Mouse (Mus musculus): ENCODE measurements around the gene Dlg2. TPM values are rescaled to one million over a fixed set of nuclear protein-coding genes. Genes with fewer than 3 reads are reported as not detected.

Gene Dlg2
- polyA plus RNA-seq (2015; fragmentation: Nextera tagmentation; extraction: Ambion mirVana), result 26.2 and 38.4 TPM in 2 replicates

DNA sequence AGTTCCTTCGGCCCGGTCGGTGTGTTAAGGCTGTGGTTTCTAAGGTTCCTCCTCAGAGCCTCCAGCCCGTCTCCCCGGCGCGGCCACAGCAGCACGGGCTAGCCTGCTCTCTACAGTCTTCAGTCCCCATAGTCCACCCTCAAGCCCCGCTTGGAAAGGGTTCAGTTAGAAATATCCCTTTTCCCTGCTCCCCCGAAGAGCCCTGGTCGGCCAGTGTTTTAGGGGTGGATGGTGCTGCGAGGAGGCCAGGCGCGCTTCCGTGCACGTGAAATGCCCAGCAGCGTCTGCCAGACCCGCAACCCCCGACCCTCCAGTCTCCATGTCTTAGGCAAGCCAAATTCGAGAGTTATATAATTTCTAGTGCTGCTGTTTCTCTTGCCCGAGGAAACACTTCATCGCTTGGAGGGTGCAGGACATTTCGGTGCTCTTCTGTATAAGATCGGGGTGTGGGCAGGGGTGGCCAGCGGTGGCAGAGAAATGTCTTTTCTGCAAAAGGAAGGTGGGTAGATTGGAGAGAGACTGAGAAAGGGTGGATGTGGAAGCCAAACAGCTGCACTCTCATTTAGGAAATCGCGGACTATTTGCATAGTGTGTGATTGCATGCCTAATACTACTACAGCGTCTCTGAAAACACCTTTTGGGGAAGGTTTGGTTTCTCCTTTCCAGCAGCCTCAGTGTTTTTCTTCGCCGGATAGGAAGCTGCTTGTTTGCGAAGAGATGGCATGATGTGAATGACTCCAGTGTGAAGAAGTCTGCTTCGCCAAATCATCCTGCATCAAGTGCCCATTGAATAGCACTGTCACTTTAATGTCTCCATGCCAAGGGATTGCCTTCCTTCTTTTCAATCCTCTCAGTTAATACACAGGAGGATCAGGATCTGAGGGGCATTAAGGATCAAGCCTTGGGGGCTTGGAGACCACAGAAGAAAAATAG lies at the start of gene Dlg2:
Gene Dlg2, plus strand, starts transcription at position 360 of the 933 bp plus-strand sequence.
- ATAC-seq, result 0 out of 2 replicates have a peak, but pooled peaks have one; percentile 1
- H3K9ac ChIP-seq (replicated peaks; ENCODE audit: low read depth, low read length), result peak within 1 kb of the TSS; percentile 85
- WGBS, result under 1% methylated on average over 32 of the region's 32 CpGs

GRCm38 (mm10) chr7:90427006-90427405 lies 49.5 kb upstream of the Dlg2 start:
- H3K9ac ChIP-seq (replicated peaks; ENCODE audit: low read depth, low read length), result no peak overlapping the region; the same call in 1 of the 2 replicates
- no peak overlapping the region for H3K27ac ChIP-seq (ENCODE audit: low read length)
- WGBS, result 71% methylated on average over 9 of the region's 9 CpGs
- H3K36me3 ChIP-seq (ENCODE audit: control insufficient read depth, insufficient read depth), result no peaks in the 10 kb centered on the region
- H3K4me1 ChIP-seq (replicated peaks; ENCODE audit: control insufficient read depth, insufficient read depth, low read length), result peaks cover 6% of the 10 kb centered on the region; the same call in 1 of the 2 replicates
- no peaks in the 10 kb centered on the region for H3K9me3 ChIP-seq (ENCODE audit: control insufficient read depth, low read length)
- no peaks in the 10 kb centered on the region for H3K27me3 ChIP-seq (replicated peaks; ENCODE audit: control insufficient read depth, insufficient read depth, low read length)
- ATAC-seq, result no peak
- H3K4me2 ChIP-seq (ENCODE audit: low read length), result peak overlapping the region; percentile 76
- H3K4me3 ChIP-seq (replicated peaks; ENCODE audit: low read length), result peak overlapping the region; percentile 44

More for the DNA sequence above, at the start of gene Dlg2:
- H3K9me3 ChIP-seq (ENCODE audit: control insufficient read depth, low read length), result no peaks in the 10 kb centered on the region
- peak within 1 kb of the TSS; percentile 70 for H3K27ac ChIP-seq (ENCODE audit: low read length)
- peaks cover 6% of the 10 kb centered on the region for H3K4me1 ChIP-seq (replicated peaks; ENCODE audit: control insufficient read depth, insufficient read depth, low read length)
- H3K36me3 ChIP-seq (ENCODE audit: control insufficient read depth, insufficient read depth), result no peaks in the 10 kb centered on the region
- peak within 1 kb of the TSS; percentile 83 for H3K4me2 ChIP-seq (ENCODE audit: low read length)
- peak within 1 kb of the TSS; percentile 55 for H3K4me3 ChIP-seq (replicated peaks; ENCODE audit: low read length)
- H3K27me3 ChIP-seq (replicated peaks; ENCODE audit: control insufficient read depth, insufficient read depth, low read length), result no peaks in the 10 kb centered on the region

DNA sequence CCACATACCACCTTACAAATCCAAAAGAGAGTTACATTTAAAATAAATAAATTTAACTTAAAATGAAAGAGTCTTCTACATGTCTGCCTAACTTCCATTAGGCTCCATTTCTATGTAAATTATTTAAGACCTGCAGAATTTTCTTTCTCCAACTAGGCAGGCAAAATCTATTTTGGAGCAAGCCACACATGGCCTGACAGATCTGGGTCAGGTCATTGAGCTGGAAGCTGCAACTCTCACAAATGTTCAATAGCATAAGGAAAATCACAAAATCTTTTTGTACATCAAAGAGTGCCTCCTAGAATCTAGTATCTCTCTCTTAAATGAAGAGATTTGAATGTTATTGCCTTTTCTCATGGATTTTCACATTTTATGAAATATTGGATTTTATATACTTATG lies 44.3 kb upstream of the Dlg2 start:
- H3K9ac ChIP-seq (replicated peaks; ENCODE audit: low read depth, low read length), result no peak overlapping the region
- no peaks in the 10 kb centered on the region for H3K36me3 ChIP-seq (ENCODE audit: control insufficient read depth, insufficient read depth)
- H3K27me3 ChIP-seq (replicated peaks; ENCODE audit: control insufficient read depth, insufficient read depth, low read length), result no peaks in the 10 kb centered on the region
- H3K4me2 ChIP-seq (ENCODE audit: low read length), result no peak overlapping the region
- no peak for ATAC-seq
- H3K4me3 ChIP-seq (replicated peaks; ENCODE audit: low read length), result no peak overlapping the region
- no peaks in the 10 kb centered on the region for H3K9me3 ChIP-seq (ENCODE audit: control insufficient read depth, low read length)
- H3K27ac ChIP-seq (ENCODE audit: low read length), result no peak overlapping the region
- H3K4me1 ChIP-seq (replicated peaks; ENCODE audit: control insufficient read depth, insufficient read depth, low read length), result no peaks in the 10 kb centered on the region

DNA sequence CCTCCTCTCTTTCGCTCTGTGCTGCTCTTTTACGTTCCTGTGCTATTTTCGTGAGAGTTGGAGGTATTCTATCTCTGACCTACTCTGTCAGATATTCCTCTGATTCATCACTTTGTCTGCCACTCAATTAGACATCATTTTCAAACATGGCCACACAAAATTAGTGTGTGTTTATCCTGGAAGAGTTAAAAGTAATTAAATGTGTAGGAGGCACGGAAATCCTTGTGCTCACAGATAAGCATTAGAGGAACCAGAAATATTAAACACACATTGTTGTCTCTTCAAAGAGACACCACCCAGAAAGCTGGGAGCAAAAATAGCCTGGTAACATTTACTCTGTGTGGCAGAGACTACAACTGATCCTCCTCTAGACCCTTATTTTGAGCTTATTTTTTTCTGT lies 36.4 kb upstream of the Dlg2 start:
- Histone ChIP-seq H3K27me3 (replicated peaks; ENCODE audit: control insufficient read depth, insufficient read depth, low read length) (no peaks in the 10 kb centered on the region), H3K27ac (ENCODE audit: low read length) (no peak overlapping the region), H3K36me3 (ENCODE audit: control insufficient read depth, insufficient read depth) (no peaks in the 10 kb centered on the region), H3K4me3 (replicated peaks; ENCODE audit: low read length) (no peak overlapping the region), H3K4me1 (replicated peaks; ENCODE audit: control insufficient read depth, insufficient read depth, low read length) (0 out of 2 replicates have a peak, but pooled peaks cover 2% of the 10 kb centered on the region), H3K9ac (replicated peaks; ENCODE audit: low read depth, low read length) (no peak overlapping the region), H3K9me3 (ENCODE audit: control insufficient read depth, low read length) (no peaks in the 10 kb centered on the region), H3K4me2 (ENCODE audit: low read length) (no peak overlapping the region)
- no peak for ATAC-seq
- 89% methylated on average over 4 of the region's 4 CpGs for WGBS

DNA sequence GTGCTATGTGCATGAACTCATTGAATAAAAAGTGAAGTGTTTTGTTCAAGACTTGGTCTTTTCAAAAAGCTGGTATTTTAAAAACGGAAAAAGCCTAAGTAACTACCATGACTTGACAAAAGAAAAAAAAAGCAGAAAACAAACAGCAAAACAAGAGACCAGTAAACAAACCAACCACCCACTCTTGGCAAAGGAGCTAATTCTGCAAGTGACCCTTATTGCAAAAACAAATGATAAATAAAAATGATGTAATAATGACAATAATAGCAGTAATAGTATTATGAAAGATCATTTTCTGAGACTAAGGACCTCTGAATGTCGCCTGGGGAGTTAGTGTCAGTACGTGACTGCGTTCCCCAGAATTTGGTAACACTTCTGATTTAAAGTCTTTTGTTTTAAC lies 34.4 kb upstream of the Dlg2 start:
- WGBS, result 0% methylated on average over 4 of the region's 4 CpGs
- peak overlapping the region; percentile 69 for H3K4me2 ChIP-seq (ENCODE audit: low read length)
- peak overlapping the region; percentile 65 for H3K9ac ChIP-seq (replicated peaks; ENCODE audit: low read depth, low read length)
- peak; percentile 18 for ATAC-seq
- no peaks in the 10 kb centered on the region for H3K27me3 ChIP-seq (replicated peaks; ENCODE audit: control insufficient read depth, insufficient read depth, low read length)
- peak overlapping the region; percentile 97 for H3K27ac ChIP-seq (ENCODE audit: low read length)
- H3K4me3 ChIP-seq (replicated peaks; ENCODE audit: low read length), result peak overlapping the region; percentile 99
- H3K9me3 ChIP-seq (ENCODE audit: control insufficient read depth, low read length), result no peaks in the 10 kb centered on the region
- H3K36me3 ChIP-seq (ENCODE audit: control insufficient read depth, insufficient read depth), result peaks cover under 1% of the 10 kb centered on the region; the same call in 1 of the 2 replicates
- H3K4me1 ChIP-seq (replicated peaks; ENCODE audit: control insufficient read depth, insufficient read depth, low read length), result peaks cover 4% of the 10 kb centered on the region; the same call in 1 of the 2 replicates

DNA sequence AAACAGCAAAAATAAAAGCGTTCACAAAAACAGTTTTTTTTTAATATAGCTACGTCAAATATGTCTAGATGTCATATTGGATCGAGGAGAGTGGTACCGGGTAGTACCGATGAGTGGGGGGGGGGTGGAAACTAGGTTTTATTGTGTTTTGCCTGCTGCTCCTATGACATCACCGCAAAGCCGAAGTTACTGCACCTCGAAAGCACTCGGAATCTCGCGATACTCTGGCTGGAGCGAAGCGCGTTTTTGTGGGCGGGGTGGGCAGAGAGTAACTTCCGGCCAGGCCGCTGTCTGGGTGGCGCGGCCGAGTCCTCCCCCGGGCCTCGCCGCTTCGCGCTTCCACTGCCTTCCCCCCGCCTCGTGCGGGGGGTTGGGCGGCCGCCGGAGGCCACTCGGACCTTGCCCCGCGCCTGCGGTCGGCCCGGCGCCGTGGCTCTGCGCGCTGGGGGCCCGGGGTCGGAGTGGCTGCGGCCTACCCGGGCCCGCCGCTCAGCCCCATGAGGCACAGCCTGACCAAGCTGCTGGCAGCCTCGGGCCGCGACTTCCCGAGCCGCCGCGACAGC lies 33.9 kb upstream of the Dlg2 start, which contains the start of gene Crebzf:
Gene Crebzf, plus strand, starts transcription at position 212 of the 563 bp plus-strand sequence.
- WGBS, result under 1% methylated on average over 49 of the region's 54 CpGs
- peak within 1 kb of the TSS; percentile 97 for H3K27ac ChIP-seq (ENCODE audit: low read length)
- no peaks in the 10 kb centered on the region for H3K27me3 ChIP-seq (replicated peaks; ENCODE audit: control insufficient read depth, insufficient read depth, low read length)
- H3K4me3 ChIP-seq (replicated peaks; ENCODE audit: low read length), result peak within 1 kb of the TSS; percentile 99
- peak within 1 kb of the TSS; percentile 81 for H3K4me2 ChIP-seq (ENCODE audit: low read length)
- H3K9ac ChIP-seq (replicated peaks; ENCODE audit: low read depth, low read length), result peak within 1 kb of the TSS; percentile 98
- peak; percentile 98 for ATAC-seq
- peaks cover 4% of the 10 kb centered on the region; the same call in 1 of the 2 replicates for H3K36me3 ChIP-seq (ENCODE audit: control insufficient read depth, insufficient read depth)
- H3K9me3 ChIP-seq (ENCODE audit: control insufficient read depth, low read length), result no peaks in the 10 kb centered on the region
- H3K4me1 ChIP-seq (replicated peaks; ENCODE audit: control insufficient read depth, insufficient read depth, low read length), result peaks cover 4% of the 10 kb centered on the region; the same call in 1 of the 2 replicates

- WGBS, result under 1% methylated on average over 107 of the region's 123 CpGs
- no peaks in the 10 kb centered on the region for H3K27me3 ChIP-seq (replicated peaks; ENCODE audit: control insufficient read depth, insufficient read depth, low read length)
- peaks cover 4% of the 10 kb centered on the region; the same call in 1 of the 2 replicates for H3K4me1 ChIP-seq (replicated peaks; ENCODE audit: control insufficient read depth, insufficient read depth, low read length)
- peak overlapping the region; percentile 98 for H3K9ac ChIP-seq (replicated peaks; ENCODE audit: low read depth, low read length)
- H3K27ac ChIP-seq (ENCODE audit: low read length), result peak overlapping the region; percentile 97
- peak overlapping the region; percentile 81 for H3K4me2 ChIP-seq (ENCODE audit: low read length)
- peak overlapping the region; percentile 99 for H3K4me3 ChIP-seq (replicated peaks; ENCODE audit: low read length)
- peak; percentile 61 for ATAC-seq
- peaks cover 5% of the 10 kb centered on the region; the same call in 1 of the 2 replicates for H3K36me3 ChIP-seq (ENCODE audit: control insufficient read depth, insufficient read depth)
- no peaks in the 10 kb centered on the region for H3K9me3 ChIP-seq (ENCODE audit: control insufficient read depth, low read length)
These were observed 33.1 kb upstream of the Dlg2 start for GRCm38 (mm10) chr7:90443101-90444091.

- peaks cover 8% of the 10 kb centered on the region; the same call in 1 of the 2 replicates for H3K36me3 ChIP-seq (ENCODE audit: control insufficient read depth, insufficient read depth)
- H3K4me1 ChIP-seq (replicated peaks; ENCODE audit: control insufficient read depth, insufficient read depth, low read length), result peaks cover 4% of the 10 kb centered on the region; the same call in 1 of the 2 replicates
- H3K9ac ChIP-seq (replicated peaks; ENCODE audit: low read depth, low read length), result peak overlapping the region; percentile 98
- H3K9me3 ChIP-seq (ENCODE audit: control insufficient read depth, low read length), result no peaks in the 10 kb centered on the region
- H3K27ac ChIP-seq (ENCODE audit: low read length), result no peak overlapping the region
- ATAC-seq, result no peak
- H3K27me3 ChIP-seq (replicated peaks; ENCODE audit: control insufficient read depth, insufficient read depth, low read length), result no peaks in the 10 kb centered on the region
- H3K4me2 ChIP-seq (ENCODE audit: low read length), result peak overlapping the region; percentile 81
- under 1% methylated on average over 6 of the region's 6 CpGs for WGBS
- peak overlapping the region; percentile 99 for H3K4me3 ChIP-seq (replicated peaks; ENCODE audit: low read length)
These were observed 32.3 kb upstream of the Dlg2 start for GRCm38 (mm10) chr7:90444206-90444605.
